Mouse (Mus musculus) CD4-positive helper T cell, adult 2 months (primary cell): ENCODE data around the gene Fbxo6.
"Not testable (repeated sequence)": the region's sequence is repeated elsewhere in the genome, so short reads cannot be mapped to it uniquely, and the experiment has no call there.

Experiments
- DNase-seq: peaks from one replicate; pipeline ENCODE4 v3.0.0-alpha.2; 2012; ENCODE audit warnings: low read depth, missing footprints, low spot score

Fbxo6 gene

DNA sequence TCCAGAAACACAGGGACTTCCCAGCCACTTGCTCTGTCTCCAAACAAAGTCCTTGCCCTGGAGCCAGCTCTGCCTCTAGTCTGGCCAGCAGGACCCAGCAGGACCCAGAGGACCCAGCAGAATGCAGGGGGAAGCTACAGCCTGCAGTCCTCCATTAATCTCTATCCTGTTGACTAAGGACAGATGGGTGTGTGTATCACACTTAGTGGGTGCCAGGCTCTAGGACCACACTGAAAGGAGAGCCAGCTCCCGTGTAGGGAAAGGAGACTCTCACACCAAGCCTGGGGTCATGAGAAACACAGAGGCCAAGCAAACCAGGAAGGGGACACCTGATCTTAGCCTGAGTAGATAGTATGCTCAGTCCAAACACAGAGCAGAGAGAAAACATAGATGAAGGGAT, 23.7 kb downstream of the Fbxo6 start:
- DNase-seq: no peak

DNA sequence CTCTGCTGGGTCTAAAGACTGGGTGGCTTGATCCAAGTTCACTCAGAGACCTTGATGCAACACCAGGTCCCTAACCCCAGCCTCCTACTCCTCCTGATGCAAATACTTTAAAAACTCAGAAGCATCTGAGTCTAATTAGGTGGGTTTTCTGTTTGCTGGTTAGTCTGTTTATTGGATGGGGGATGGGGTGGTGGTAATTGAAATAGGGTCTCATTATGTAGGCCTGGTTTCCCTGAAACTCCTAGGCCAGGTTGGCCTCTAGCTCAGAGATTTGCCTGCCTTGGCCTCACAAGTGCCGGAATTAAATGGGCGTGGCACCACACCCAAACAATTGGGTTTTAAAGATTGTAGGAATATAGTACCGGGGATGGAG, 29.3 kb downstream of the Fbxo6 start:
- DNase-seq: no peak

DNA sequence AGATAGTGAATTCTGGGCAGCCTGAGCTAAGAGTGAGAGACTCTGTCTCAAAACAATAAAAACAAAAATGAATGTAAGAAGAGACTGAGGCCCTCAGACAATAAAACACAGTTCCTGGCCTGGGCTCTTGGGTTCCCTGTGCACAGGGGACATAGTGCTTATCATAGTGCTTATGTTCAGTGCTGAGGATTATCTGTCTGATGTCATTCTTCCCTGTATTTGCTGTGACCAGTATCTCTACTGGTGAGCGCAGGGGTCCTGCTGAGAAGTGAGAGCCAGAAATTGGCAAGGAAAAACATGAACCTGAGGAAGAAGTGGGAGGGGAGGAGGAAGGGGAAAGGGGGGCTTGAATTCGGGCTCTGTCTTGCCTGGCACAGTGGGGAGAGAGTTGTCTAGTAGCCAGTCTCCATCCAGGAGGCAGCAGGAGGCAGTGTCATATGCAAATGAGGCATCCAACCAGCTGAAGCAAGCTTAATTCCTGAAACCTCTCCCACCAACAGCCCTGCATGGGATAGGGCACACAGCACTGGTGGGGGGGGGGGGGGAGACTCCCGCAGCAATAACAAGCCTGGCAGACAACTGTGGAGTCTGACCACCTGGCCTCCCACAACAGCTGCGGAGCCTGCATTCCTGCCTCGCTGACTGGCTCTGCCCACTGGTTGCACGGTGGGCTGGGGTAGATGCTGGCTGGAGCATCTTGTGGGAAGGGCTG, 29.8 kb downstream of the Fbxo6 start:
- no peak for DNase-seq

DNA sequence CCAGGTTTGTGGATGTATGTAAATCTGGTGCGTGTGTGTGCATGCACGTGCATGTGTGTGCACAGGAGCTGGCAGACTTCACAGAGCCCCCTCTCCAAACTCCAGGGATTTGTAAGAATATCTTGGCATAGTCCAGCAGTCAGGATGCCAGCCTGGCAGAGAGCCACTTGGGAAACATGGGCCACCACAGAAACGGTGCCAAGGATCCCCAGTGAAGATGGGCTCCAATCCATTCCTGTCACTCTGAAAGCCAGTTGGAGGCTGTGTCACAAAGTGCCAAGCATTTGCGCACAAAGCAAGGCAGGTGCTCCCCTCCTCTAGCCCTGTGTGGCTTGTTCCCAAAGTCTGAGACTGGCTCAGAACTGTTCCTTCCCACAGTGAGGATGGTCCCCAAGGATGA, 30.6 kb downstream of the Fbxo6 start:
- DNase-seq: no peak

DNA sequence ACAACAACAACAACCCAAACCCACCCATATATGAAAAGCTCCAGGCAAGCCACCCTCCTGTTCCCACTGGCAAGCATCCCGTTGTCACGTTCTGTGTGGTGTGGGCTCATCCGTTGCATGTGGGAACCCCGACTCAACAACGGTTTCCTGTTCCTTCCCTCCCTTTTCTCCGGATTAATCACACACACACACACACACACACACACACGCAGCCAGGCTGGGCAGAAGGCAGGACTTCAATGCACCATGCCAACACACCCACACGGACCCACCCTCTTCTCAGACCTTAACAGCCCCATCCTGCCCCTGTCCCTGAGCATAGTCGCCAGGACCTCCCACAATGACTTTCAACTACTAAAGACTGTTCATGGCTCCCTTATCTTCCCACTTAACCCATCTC, 31.4 kb downstream of the Fbxo6 start:
- DNase-seq: no peak

DNA sequence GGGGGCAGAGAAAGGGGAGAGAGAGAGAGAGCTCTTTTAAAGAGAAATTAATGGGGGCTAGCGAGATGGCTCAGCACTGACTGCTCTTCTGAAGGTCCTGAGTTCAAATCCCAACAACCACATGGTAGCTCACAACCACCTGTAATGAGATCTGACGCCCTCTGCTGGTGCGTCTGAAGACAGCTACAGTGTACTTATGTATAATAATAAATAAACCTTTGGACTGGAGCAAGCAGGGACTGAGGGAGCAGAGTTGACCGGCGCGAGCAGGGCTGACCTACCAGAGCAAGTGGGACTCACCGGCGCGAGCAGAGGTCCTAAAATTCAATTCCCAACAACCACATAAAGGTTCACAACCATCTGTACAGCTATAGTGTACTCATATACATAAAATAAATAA, 32.4 kb downstream of the Fbxo6 start:
- DNase-seq: not testable (repeated sequence)

DNA sequence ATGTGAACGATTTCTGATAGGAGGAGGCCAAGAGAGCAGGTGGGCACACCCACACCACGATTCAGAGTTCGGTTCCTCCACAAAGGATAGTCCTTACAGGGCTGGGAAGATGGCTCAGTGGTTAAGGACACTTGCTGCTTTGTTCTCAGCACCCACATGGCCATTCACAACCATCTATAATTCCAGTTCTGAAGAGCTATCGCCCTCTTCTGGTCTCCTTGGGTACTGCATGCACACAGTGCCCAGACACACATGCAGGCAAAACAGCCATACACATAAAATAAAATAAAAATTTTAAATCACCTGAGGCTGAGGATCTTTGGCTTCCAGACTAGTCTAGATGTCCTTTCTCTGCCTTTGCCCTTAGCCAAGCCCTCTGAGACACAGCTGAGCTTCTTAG, 34.5 kb downstream of the Fbxo6 start:
- DNase-seq: no peak

DNA sequence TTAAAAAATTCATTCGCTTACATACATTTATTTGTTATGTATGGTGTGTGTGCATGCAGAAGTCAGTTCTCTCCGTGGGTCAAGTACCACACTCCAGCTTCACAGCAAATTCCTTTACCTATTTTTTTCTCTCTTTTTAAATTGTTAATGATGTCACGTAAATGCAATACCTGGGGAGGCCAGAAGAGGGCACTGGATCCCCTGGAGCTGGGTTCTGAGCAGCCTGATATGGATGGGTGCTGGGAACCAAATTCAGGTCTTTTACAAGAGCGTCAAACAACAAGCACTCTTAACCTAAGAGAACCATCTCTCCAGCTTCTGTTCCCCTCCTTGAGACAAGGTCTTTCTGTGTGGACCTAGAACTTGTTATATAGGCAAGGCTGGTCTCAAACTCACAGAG, 35.3 kb downstream of the Fbxo6 start:
- peak; percentile 23 for DNase-seq

DNA sequence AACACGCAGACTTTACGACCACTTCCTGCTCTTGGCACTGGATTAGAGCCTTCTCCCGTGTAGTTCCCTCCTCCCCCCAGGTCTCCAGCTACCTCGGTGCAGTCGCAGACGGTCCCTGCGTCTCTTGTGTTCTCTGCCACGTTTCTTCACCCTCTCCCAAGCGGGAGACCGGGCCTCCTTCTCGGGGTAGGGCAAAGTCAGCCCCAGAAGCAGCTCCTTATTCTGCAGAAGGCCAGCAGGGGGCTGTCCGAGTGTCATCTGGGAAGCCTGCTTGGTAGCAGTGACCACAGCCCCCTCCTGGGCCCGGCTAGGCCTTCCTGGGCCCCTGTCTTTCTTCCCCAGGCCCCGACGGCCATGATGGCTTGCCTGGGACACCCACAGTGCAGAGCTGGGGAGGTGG, 36.5 kb downstream of the Fbxo6 start:
- DNase-seq: peak; percentile 44

DNA sequence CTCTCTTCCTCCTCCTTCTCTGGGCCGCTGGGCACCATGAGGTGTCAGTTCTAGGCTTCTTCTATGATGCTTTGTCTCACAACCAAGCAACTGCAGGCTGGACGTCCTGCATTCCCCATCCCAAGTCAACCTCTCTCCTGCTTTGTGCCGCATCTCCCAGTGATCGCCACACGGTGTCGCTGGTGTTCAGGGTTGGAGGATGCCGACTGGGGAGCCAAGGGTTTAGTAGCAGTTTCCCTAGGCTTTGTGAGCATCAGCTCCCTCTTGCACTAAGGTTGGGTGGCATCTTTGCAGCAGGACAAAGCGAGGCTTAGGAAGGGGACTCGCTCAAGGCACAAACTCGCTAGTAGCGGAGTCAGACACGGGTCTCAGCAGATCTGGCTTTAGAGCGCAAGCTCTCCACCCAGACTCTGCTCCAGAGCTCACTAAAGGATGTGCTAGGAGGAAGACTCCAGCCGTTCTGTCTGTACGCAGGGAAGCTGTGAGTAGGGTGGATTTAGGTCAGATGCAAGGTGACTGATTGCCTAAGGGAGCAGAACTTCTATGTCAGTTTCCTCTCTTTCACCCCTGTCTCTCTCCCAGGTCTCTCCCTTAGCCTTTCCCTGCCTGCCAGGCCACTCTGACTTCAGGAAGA, 37.1 kb downstream of the Fbxo6 start:
- peak; percentile 75 for DNase-seq

DNA sequence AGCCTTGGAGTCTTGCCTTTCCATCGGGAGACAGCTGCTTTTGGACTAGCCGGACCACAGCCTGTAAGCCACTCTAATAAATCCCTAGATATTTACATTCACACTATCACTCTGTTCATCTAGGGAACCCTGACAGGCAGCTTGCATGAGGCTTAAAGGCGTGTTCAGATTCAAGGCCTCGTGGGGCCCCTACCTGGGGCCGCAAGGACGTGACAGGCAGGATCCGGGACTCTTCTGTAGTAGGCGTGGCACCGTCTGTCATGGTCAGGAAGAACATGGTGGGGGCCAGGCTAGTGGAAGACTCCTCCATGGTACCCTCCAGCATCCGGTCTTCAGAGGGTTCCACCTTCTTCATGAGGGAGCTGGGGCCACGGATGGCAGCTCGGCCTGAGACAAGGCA, 39.4 kb downstream of the Fbxo6 start:
- DNase-seq: no peak

DNA sequence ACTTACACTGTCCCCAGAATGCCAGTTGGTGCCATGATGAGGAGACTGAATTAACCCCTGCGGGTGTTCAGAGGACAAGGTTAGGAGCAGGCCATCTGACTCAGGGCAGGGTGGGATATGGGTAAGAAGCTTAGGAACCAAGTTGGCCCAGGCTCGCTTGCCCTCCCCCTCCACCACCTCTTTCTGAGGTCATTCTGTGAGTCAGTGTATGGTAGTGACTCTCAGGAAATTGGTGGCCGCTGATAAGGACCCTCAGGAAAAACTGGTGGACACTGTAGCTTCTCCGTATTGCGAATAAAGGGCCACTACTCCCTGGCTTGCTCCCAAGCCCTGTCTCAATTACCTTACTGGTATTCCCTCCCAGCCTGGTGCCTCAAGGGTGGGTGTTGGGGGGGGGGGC, 42.7 kb downstream of the Fbxo6 start:
- DNase-seq: no peak

DNA sequence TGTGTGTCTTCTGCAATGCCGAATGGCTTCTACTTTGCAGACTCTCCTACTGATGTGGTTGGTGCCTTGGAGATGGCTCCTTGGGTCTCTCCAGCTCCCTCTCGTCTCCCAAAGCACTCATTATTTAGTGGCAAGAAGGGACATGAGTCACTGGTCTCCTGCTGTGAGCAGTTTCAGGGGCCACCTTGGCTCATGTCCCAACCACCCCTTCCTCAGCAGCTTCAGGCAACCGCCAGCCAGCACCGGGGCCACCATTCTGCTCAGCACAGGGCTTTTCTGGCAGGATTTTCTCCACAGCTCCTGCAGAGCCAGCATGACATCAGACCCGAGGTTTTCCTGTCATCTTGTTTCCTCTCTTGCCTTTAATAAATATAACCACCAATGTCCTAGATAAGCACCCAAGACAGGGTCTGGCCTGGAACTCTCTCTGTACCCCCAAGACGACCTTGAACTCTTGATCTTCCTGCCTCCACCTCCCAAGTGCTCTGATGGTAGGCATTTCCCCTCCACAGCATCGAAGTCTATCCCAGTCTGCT, 43.3 kb downstream of the Fbxo6 start:
- DNase-seq: no peak

DNA sequence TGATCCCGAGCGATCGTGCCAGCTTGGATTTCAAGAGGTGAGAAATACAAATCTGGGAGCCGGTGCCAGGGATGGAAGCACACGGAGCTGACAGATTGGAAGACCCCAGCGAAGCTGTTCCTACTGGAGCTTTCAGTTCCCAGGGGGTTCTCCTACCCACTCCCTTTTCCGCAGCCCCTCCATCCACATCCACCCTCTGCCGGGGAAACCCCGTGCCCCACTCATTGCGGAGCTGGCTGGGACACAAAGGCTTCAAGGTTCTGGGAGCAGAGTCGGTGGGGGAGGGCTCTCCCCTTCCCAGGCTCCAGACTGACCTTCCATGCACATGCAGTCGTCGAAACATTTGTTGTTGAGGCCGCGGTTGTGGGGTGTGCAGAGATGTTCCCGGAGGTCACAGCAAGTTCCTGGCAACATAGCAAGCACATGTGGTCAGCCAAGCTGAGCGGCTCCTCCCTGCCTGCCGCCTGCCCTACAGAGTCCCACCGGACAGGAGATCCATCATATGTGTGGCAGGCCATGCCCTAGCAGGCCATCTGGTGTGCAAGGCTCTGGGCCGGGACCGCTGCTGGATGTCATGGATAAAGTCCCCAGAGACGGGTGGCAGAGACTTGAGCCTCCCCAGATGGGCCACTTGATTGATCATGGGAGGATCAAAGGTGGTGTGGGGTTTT, 44.2 kb downstream of the Fbxo6 start:
- no peak for DNase-seq

DNA sequence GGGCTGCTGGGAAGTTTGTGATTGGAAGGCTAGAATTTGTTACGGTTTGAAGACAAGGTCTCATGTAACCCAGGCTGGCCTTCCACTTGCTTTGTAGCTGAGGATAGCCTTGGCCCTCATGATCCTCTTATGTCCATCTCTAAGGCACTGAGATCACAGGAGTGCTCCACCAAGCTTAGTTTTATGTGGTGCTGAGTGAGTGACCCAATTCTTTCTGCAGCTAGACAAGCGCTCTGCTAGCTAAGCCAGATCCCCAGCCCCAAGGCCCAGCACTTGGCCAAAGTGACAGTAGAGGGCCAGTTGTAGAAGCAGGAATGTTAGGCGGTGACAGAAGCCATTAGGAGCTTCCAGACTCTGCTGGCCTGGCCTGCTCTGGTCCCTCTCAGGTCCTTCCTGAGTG, 47.8 kb downstream of the Fbxo6 start:
- DNase-seq: no peak

DNA sequence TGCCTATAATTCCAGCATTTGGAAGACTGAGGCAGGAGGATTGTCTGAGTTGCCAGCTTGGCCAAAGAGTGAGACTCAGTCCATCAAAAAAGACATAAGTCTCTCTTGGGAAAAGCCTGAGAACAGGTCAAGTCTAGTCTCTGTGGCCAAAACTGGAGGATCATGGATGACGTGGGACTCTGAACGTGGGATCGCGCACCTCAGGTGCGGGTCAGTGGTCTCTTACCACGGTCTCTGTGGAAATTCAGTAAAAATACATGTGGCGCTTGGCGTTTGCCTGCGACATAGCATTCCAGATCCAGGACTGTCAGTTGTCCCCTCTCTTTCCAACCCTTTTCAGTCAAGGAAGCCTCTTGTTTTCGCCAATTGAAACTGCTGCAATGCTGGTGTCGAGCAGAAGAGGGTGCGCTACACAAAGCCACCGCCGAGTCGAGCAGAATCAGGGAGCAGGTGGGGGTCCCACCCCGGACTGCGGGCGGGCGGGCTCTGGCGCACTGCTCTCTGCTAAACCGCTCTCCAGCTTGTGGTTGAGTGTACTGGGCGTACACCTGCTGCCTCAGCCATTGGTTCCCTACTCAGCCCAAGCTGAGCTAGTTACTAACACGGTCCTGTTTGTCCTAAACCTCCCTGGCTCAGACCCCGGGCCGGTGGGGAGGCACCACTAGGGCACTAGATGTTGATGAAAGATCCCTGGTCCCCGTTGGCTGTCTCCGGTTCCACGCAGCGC, 50.0 kb downstream of the Fbxo6 start:
- peak; percentile 32 for DNase-seq

DNA sequence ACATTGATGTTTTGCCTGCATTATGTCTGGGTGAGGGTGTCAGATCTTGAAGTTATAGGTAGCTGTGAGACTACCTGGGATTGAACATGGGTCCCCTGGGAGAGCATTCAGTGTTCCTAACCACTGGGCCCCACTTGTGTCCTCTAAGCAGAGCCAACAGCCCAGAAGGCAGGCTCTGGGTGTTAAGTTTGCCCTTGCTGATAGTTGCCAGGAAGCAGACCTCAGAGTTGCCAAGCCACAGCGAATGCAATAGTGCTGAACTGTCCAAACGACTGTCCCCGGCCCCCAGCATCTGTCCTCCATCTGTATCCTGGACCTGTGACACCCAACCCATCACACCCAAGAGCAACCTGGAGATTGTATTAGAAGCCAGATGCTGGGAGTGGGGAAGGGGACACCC, 53.3 kb downstream of the Fbxo6 start:
- DNase-seq: no peak

DNA sequence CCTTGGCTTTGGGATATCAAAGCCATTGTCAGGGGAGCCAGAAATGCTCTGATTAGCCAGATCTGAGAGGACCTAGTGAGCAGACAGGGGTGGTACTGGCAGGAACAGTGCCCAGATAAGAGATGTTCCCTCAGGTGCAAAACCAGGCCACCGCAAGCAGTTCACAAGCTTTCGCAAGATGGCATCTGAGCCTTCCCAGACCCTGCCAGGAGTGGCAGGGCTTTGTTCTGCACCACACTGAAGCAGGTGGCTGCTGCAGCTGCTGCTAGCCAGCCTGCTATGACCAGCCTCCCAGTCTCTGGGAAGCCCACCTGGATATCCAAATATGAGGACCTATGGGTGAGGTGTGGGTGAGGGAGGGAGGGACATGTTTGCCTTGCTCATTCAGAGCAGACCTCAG, 54.0 kb downstream of the Fbxo6 start:
- DNase-seq: no peak
